Mouse (Mus musculus): ENCODE results near the gene Nrgn.

GRCm38 (mm10) chr9:37552536-37553293 is at the start of gene Nrgn:
- no peak for TF ChIP-seq CTCF (IDR thresholded peaks at IDR 0.05; ENCODE audit: extremely low read depth, insufficient read length, insufficient replicate concordance, low read depth, low read length)
- TF ChIP-seq POLR2A (IDR thresholded peaks at IDR 0.05; ENCODE audit: low read depth, low read length): no peak

All from small intestine, adult 2 months (tissue).